Mouse (Mus musculus) megakaryocyte, embryonic 14.5 days (primary cell): ENCODE results near the gene Gm3164. TPM values are rescaled to one million over a fixed set of nuclear protein-coding genes. Genes with fewer than 3 reads are reported as not detected.

Experiments used
- polyA plus RNA-seq: library from polyadenylated mRNA; stranded (reverse); fragments of >175 nt; gene quantifications from 2 replicates; pipeline ENCODE4 v1.2.3, GENCODE M21; 2012; ENCODE audit warnings: low replicate concordance; ENCODE audit not compliant: insufficient read depth

Gm3164 gene
- polyA plus RNA-seq, 1 experiment = not detected

Other genes starting within 250 kb of the Gm3164 start
- gene Gm2974, start 232.9 kb upstream of the Gm3164 start, polyA plus RNA-seq = not detected in 2 replicates
- gene Gm3138, start 165.8 kb upstream of the Gm3164 start, polyA plus RNA-seq = not detected in 2 replicates
- not detected in 2 replicates for gene Gm3149, start 98.2 kb upstream of the Gm3164 start, polyA plus RNA-seq
- gene 2610042L04Rik, start 80.7 kb upstream of the Gm3164 start, polyA plus RNA-seq = not detected in 2 replicates
- not detected in 2 replicates for gene Gm3159, start 17.9 kb upstream of the Gm3164 start, polyA plus RNA-seq
- not detected in 2 replicates for gene Gm3173, start 15.5 kb downstream of the Gm3164 start, polyA plus RNA-seq
- not detected in 2 replicates for gene Gm3182, start 66.3 kb downstream of the Gm3164 start, polyA plus RNA-seq
- gene Gm3047, start 140.0 kb downstream of the Gm3164 start, polyA plus RNA-seq = not detected in 2 replicates
- not detected in 2 replicates for gene Gm8159, start 216.9 kb downstream of the Gm3164 start, polyA plus RNA-seq
- not detected in 2 replicates for gene Gm3239, start 248.7 kb downstream of the Gm3164 start, polyA plus RNA-seq